Mouse (Mus musculus) frontal cortex, postnatal 14 days (tissue): Measurements from ENCODE around the gene Dock8.

Source experiments
- DNase-seq, 2 experiments: peaks; one replicate each; pipeline ENCODE4 v3.0.0; 2022; ENCODE audit warnings: low spot score in 2 of 2

Dock8 gene

GRCm38 (mm10) chr19:25062188-25062856 lies 63.0 kb downstream of the Dock8 start:
- no peak for DNase-seq

- no peak for DNase-seq
Observed at GRCm38 (mm10) chr19:25062857-25063240, 63.5 kb downstream of the Dock8 start.

DNA sequence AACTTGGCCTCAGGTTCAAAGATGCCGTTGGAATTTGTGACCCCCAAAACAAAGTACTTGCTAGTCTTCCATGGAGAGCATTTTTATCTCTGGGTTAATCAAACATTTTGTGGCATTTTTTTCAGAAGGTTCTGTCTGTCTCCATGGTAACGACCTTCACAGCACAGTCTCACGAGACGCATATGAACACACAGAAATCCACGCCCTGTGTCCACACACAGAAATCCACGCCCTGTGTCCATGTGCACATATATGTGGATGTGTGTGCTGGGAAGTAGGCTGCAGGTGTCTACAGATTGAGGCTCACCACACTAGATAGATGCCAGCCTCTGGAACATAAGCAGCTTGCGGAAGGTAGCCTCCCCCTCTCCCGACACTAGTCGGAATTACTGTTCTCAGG lies 66.9 kb downstream of the Dock8 start:
- DNase-seq: no peak

GRCm38 (mm10) chr19:25068518-25068917 lies 69.2 kb downstream of the Dock8 start:
- no peak for DNase-seq

GRCm38 (mm10) chr19:25072521-25072920 lies 73.2 kb downstream of the Dock8 start:
- DNase-seq: no peak

- DNase-seq: no peak
Observed at GRCm38 (mm10) chr19:25074741-25075140, 75.4 kb downstream of the Dock8 start.

DNA sequence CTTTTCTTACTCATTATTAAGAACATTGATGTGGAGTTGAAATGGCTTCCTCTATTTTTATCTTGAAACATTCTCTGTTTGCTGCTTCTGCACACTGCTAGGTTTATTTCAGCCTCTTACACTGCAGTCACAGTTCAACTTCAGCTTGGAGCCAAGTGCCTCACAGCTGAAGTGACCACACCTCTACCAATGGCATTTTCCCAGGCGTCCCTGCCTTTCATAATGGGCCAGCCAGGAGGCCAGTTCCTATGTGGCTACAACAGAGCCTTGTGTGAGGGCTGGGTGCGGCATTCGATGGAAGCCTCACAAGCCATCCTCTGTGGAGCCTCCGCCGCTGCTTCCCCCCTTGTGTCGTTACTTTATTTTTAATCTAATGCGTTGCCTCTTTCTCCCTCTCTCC lies 78.3 kb downstream of the Dock8 start:
- no peak for DNase-seq

DNA sequence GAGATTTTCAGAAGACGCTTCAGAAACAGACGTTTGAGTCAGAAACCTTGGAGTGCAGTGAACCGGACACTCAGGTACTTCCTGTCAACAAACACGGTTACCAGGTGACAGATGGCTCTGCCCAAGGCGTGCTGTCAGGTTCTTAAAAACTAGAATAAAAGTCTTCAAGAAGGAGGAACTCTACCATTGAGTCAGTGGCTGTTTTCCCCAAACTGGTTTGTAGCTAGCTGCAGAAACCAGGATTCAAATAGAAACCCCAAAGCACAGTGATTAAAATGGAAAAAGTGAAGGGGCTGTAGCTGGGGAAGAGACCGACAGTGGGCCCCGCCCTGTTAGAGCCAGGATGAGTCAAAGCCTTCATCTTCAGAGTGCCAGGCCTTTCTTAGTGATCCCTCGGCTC lies 78.8 kb downstream of the Dock8 start:
- DNase-seq: no peak

GRCm38 (mm10) chr19:25080166-25080565 lies 80.8 kb downstream of the Dock8 start:
- no peak for DNase-seq

DNA sequence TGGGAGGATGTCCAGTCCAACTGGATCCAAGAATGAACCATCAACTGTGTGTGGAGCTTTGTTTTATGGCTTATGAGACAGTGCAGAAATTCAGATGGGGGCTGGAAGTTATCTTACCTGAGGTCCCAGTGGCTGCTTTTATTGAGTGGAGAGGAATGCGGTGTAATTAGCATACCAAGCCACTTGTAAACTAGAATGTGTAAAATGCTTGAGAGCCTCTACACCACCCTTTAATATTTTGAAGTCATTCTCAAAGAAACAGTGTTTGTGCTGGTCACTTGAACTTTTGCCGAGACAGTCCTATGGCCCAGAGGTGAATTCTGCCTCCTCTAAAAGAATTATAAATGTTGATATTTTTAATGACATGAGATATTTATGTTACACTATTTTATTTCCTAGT lies 83.5 kb downstream of the Dock8 start:
- DNase-seq: no peak

DNA sequence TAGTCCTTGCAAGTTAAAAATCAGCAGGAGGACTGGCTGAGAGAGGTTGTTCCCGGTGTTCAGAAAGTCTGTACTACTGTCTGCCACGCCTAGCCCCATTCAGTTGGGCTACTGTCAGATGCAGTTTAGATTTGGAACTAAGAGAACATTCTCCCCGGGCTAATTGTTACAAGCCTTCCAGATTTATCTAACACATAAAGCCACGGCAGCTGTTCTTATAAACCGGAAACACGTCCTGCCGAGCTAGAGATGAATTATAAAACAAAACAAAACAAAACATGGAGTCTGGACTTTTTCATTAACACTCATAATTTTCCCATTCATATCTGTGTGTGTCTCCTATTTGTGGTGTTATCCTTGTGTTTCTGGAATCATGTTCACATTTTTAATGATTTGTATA lies 87.8 kb downstream of the Dock8 start:
- DNase-seq: no peak

GRCm38 (mm10) chr19:25089746-25090145 lies 90.4 kb downstream of the Dock8 start:
- DNase-seq: no peak

GRCm38 (mm10) chr19:25095135-25095534 lies 95.8 kb downstream of the Dock8 start:
- DNase-seq: no peak

GRCm38 (mm10) chr19:25096316-25096715 lies 97.0 kb downstream of the Dock8 start:
- DNase-seq: no peak

GRCm38 (mm10) chr19:25096986-25097385 lies 97.7 kb downstream of the Dock8 start:
- no peak for DNase-seq

DNA sequence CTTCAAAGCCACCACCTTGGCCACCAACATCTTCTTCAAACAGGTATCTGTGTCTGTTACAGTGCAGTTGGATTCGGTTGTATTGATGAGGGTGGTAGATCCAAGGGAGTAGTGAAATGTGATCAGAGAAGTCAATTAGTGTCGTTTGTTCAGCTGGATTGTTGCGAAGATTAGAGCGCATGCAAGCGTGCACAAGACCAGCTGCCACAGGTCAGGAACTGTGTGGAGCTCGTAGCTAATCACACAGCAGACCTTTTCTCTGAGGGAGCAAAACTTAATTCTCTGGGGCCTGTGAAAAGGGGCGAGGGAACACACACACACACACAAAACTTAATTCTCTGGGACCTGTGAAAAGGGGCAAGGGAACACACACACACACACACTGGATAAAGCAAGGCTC lies 98.2 kb downstream of the Dock8 start:
- DNase-seq: no peak

GRCm38 (mm10) chr19:25097951-25098350 lies 98.6 kb downstream of the Dock8 start:
- no peak for DNase-seq

DNA sequence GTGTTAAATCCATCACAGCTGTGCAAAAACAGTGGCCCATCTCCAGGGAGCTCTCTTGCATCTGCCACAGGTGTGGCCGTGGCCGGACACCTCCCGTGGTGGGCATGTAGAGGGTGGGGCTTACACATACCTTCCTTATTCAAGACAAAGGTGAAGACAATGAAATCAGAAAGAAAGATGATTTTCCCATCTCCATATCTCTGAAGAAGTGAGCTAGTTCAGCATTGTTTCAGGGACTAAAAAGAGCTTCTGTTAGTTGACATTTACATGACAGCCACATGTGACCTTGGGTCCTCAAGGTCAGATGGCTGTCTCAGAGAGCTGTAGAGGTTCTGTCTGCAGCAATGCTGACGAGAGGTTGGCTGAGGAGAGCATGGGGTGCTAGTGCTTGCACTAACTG lies 99.6 kb downstream of the Dock8 start:
- no peak for DNase-seq

DNA sequence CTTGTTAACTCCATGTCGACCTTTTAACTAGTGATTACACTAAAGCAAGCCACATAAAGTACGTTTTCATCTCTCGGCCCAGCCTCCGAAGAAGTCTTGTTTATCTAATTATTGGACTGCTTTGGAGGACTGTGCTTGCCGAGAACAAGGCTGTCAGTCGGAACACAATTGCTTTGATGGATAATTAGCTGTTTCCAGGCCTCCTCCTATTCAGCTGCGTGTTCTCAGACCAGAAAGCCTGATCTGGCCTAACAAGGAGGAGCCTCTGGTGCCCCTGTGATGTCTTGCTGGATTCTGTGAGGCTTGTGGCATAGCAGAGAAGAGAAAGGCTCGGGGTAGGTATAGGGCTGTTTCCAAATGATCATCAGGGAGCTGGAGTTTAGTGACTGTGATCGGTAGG lies 106.3 kb downstream of the Dock8 start:
- DNase-seq: no peak

- no peak for DNase-seq
Observed at GRCm38 (mm10) chr19:25106315-25106714, 107.0 kb downstream of the Dock8 start.

DNA sequence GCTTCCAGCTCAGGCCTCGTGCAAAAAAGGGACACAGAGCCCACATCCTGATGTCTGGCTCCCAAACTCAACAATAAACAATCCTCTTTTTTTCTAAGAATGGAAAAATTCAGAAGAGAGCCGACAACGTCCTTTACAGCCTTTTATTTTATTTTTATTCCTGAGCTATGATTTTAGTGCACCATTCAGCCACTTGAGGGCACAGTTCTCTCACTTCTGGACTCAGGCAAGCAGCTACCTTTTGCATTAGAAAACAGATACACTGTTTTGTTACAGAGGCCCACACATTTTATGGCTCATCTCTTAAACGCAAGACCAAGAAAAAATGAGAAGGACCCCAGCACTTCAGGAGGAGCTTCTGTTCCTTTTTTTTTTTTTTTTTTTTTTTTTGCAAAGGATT lies 108.1 kb downstream of the Dock8 start:
- peak in 1 of 2 experiments; percentile 11 for DNase-seq

DNA sequence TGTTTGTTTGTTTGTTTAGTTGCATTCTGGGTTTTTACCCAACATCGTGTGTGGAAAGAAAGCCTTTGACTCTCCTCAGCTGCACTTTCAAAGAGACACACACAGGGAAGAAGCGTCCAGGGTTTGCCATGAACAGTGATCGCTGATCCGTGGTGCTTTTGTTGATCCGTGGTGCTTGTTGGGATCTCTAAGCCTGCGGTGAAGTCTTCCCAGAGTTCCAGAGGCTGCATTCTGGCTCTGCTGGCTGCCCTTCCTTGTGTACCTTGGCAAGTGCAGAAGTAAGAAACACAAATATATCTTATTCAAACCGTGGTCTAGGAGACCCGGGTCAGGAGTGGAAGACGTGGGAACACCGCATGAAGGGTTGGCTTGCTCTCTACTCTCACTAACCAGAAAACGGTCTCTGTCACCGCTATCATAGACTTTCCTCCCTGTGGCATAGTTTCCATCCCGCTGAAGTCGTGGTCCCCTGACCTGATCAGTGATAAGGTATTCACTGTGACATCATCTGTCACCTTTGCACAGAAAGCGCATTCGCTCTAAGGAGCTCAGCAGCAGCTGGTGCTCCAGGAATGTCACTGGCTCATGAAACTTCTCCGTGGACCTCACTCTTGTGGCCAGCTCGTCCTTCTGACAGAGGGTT lies 112.4 kb downstream of the Dock8 start:
- DNase-seq: no peak

DNA sequence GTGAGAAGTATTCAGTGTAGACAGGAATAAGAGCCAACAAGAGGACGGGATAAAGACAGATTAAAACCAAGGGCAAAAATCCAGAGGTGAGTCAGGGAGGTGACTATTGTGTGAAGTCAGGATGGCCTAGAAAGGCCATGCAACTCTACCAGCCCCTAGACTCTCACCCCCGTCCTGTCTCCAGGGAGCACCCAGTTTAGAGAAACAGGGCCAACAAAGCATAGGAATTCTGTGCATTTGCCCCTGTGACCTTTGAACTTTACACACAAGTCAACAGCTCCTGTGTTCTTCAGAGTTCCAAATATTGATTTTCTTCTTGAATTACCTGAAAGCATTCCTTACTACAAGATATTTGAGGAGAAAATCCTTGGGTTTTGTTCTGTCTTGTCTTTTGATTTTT lies 117.6 kb downstream of the Dock8 start:
- DNase-seq: no peak

DNA sequence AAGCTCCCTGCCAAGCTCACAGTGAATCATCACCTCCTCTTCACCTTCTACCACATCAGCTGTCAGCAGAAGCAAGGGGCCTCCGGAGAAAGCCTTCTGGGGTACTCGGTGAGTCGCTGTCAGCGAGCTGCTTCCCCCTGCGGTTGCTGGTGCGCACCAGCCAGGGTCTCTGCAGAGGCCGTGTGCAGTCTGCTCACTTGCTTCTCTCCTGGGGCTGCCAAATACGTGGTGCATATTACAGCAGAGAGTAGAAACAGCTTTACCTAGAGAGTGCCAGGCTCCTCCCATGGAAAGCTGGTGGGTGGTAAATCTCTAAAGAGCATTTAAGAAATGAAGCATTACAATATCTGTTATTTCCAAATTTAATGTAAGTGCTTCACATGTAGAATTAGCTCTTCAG lies 123.1 kb downstream of the Dock8 start:
- DNase-seq: no peak
